ENCODE assay signal across 22 mouse cellular contexts in genomic region chr16:30796103-30796502, GRCm38 (mm10).
DNase-seq lines count a peak whose midpoint lies in the region; ATAC-seq and TF ChIP-seq lines count a peak whose summit lies in the region.
"Had no signal": no experiment of that assay in that cellular context is flagged by ENCODE, and none has a peak within 500 bp of the region (broad histone marks: within the 10 kb centered on the region; RNA-seq: fewer than 3 reads in every experiment).

No protein-coding gene starts in this region.

- no peak overlapping the region for H3K4me3 ChIP-seq in gastrocnemius, adult 2 months
- no peak overlapping the region for H3K4me3 ChIP-seq in heart, embryonic 16.5 days (ENCODE audit: low read length)
- H3K4me3 ChIP-seq in heart, embryonic 11.5 days (ENCODE audit: low read depth, low read length): no peak overlapping the region
- no peak overlapping the region for H3K4me3 ChIP-seq in liver, adult 2 months (ENCODE audit: insufficient read depth, low read depth, low read length)
- H3K4me3 ChIP-seq in liver, postnatal 0 days (ENCODE audit: low read depth, low read length): no peak overlapping the region
- H3K4me3 ChIP-seq: embryonic facial prominence, embryonic 12.5 days; hindbrain, embryonic 10.5 days; midbrain, embryonic 13.5 days; neural tube, embryonic 13.5 days had no signal

- peak overlapping the region; percentile 58 for H3K27ac ChIP-seq in gastrocnemius, adult 2 months
- peak overlapping the region; percentile 60 for H3K27ac ChIP-seq in heart, embryonic 16.5 days (ENCODE audit: low read length)
- no peak overlapping the region for H3K27ac ChIP-seq in heart, embryonic 11.5 days (ENCODE audit: low read depth, low read length)
- H3K27ac ChIP-seq in liver, adult 2 months (replicated peaks; ENCODE audit: insufficient read depth, low read depth, low read length): peak overlapping the region; percentile 32
- peak overlapping the region; percentile 70 for H3K27ac ChIP-seq in liver, postnatal 0 days (ENCODE audit: low read depth)
- H3K27ac ChIP-seq: embryonic facial prominence, embryonic 12.5 days; hindbrain, embryonic 10.5 days; hindbrain, postnatal 0 days; midbrain, embryonic 13.5 days; neural tube, embryonic 13.5 days had no signal

- no peak overlapping the region for H3K9ac ChIP-seq in heart, embryonic 16.5 days (ENCODE audit: low read length)
- H3K9ac ChIP-seq in heart, embryonic 11.5 days (ENCODE audit: low read depth, low read length): no peak overlapping the region
- no peak overlapping the region for H3K9ac ChIP-seq in liver, adult 2 months (ENCODE audit: low read depth, low read length)
- H3K9ac ChIP-seq in liver, postnatal 0 days (replicated peaks): no peak overlapping the region
- H3K9ac ChIP-seq: embryonic facial prominence, embryonic 12.5 days; midbrain, embryonic 13.5 days; neural tube, embryonic 13.5 days had no signal

- TF ChIP-seq POLR2A in liver, adult 2 months (IDR thresholded peaks at IDR 0.05; ENCODE audit: extremely low read depth, insufficient read depth, low read length): no peak

- no peaks in the 10 kb centered on the region for H3K27me3 ChIP-seq in heart, embryonic 16.5 days (ENCODE audit: control insufficient read depth, insufficient read depth, low read length)
- H3K27me3 ChIP-seq in heart, embryonic 11.5 days (ENCODE audit: control insufficient read depth, insufficient read depth, low read length): no peaks in the 10 kb centered on the region
- H3K27me3 ChIP-seq in liver, adult 2 months (ENCODE audit: control insufficient read depth, insufficient read depth, low read length): no peaks in the 10 kb centered on the region
- no peaks in the 10 kb centered on the region for H3K27me3 ChIP-seq in liver, postnatal 0 days (ENCODE audit: insufficient read depth, low read length)
- H3K27me3 ChIP-seq: embryonic facial prominence, embryonic 12.5 days; midbrain, embryonic 13.5 days; neural tube, embryonic 13.5 days; Patski had no signal

- no peaks in the 10 kb centered on the region for H3K79me2 ChIP-seq in liver, adult 2 months (ENCODE audit: control insufficient read depth, insufficient read depth, low read length)

- no peaks in the 10 kb centered on the region; the same call in 1 of the 2 replicates for H3K9me3 ChIP-seq in heart, embryonic 16.5 days (replicated peaks; ENCODE audit: control insufficient read depth, low read length)
- no peaks in the 10 kb centered on the region for H3K9me3 ChIP-seq in heart, embryonic 11.5 days (replicated peaks; ENCODE audit: control insufficient read depth, low read length)
- H3K9me3 ChIP-seq in liver, postnatal 0 days (ENCODE audit: low read length): no peaks in the 10 kb centered on the region
- H3K9me3 ChIP-seq: embryonic facial prominence, embryonic 12.5 days; hindbrain, embryonic 10.5 days; midbrain, embryonic 13.5 days; neural tube, embryonic 13.5 days had no signal

- H3K4me1 ChIP-seq in heart, embryonic 16.5 days (ENCODE audit: control insufficient read depth, insufficient read depth, low read length): peaks cover 49% of the 10 kb centered on the region
- peaks cover 45% of the 10 kb centered on the region for H3K4me1 ChIP-seq in heart, embryonic 11.5 days (ENCODE audit: control insufficient read depth, insufficient read depth, low read length)
- peaks cover 28% of the 10 kb centered on the region for H3K4me1 ChIP-seq in liver, adult 2 months (ENCODE audit: control insufficient read depth, insufficient read depth, low read length)
- peaks cover 51% of the 10 kb centered on the region for H3K4me1 ChIP-seq in liver, postnatal 0 days (ENCODE audit: insufficient read depth)

- no peak for TF ChIP-seq CTCF in gastrocnemius, adult 2 months (IDR thresholded peaks at IDR 0.05)
- TF ChIP-seq CTCF in liver, adult 2 months (IDR thresholded peaks at IDR 0.05; ENCODE audit: low read depth, low read length): no peak
- TF ChIP-seq CTCF in liver, postnatal 0 days (IDR thresholded peaks at IDR 0.05; ENCODE audit: low read depth): no peak

- no peaks in the 10 kb centered on the region for H3K36me3 ChIP-seq in heart, embryonic 16.5 days (ENCODE audit: control insufficient read depth, insufficient read depth)
- no peaks in the 10 kb centered on the region for H3K36me3 ChIP-seq in heart, embryonic 11.5 days (ENCODE audit: control insufficient read depth, insufficient read depth, low read length)
- no peaks in the 10 kb centered on the region for H3K36me3 ChIP-seq in liver, adult 2 months (ENCODE audit: control insufficient read depth, insufficient read depth, low read length)
- H3K36me3 ChIP-seq in liver, postnatal 0 days (replicated peaks; ENCODE audit: insufficient read depth, low read length): no peaks in the 10 kb centered on the region
- H3K36me3 ChIP-seq: embryonic facial prominence, embryonic 12.5 days; hindbrain, embryonic 10.5 days; midbrain, embryonic 13.5 days; neural tube, embryonic 13.5 days had no signal

- peak; percentile 43; the same call in 1 of the 2 replicates for TF ChIP-seq EP300 in liver, postnatal 0 days (IDR thresholded peaks at IDR 0.05; ENCODE audit: low read depth)

- DNase-seq in gastrocnemius, adult 2 months: no peak
- DNase-seq in gastrocnemius, adult 8-10 months (ENCODE audit: low spot score in 2 of 2): no peak
- DNase-seq in liver, adult 2 months (ENCODE audit: extremely low read depth, low read depth, low spot score): peak; percentile 92
- no peak for DNase-seq in liver
- DNase-seq in liver, postnatal 0 days: no peak
- no peak for DNase-seq in adrenal gland, postnatal 4 days (ENCODE audit: low spot score in 2 of 2)
- DNase-seq: adrenal gland, adult 8-10 months; cerebellum, adult 9-11 months; gastrocnemius, postnatal 36 days; layer of hippocampus, postnatal 36 days; lung, postnatal 14 days; thymus, postnatal 36 days had no signal

- intact Hi-C loops in gastrocnemius, adult 2 months (cut with DNase I): no loop called here

- ATAC-seq in heart, embryonic 16.5 days (replicated peaks; ENCODE audit: extremely low read depth, insufficient read depth, low FRiP score): no peak
- no peak for ATAC-seq in heart, embryonic 11.5 days (replicated peaks; ENCODE audit: insufficient number of reproducible peaks, low FRiP score, low TSS enrichment)
- ATAC-seq in liver, postnatal 0 days: peak; percentile 93
- ATAC-seq: CD4-positive, CD25-positive, alpha-beta regulatory T cell, adult 4 months; forebrain, embryonic 14.5 days; hindbrain, postnatal 0 days; midbrain, embryonic 13.5 days; Patski had no signal

- no peak overlapping the region for H3K4me2 ChIP-seq in heart, embryonic 16.5 days (ENCODE audit: low read depth, low read length)
- no peak overlapping the region for H3K4me2 ChIP-seq in heart, embryonic 11.5 days
- H3K4me2 ChIP-seq in liver, postnatal 0 days (ENCODE audit: low read depth, low read length): no peak overlapping the region
- H3K4me2 ChIP-seq: embryonic facial prominence, embryonic 12.5 days; midbrain, embryonic 13.5 days; neural tube, embryonic 13.5 days had no signal

- WGBS in heart, embryonic 16.5 days: 91% methylated on average over 6 of the region's 6 CpGs
- WGBS in heart, embryonic 11.5 days (ENCODE audit: insufficient replicate concordance): 88% methylated on average over 6 of the region's 6 CpGs
- WGBS in liver, adult 2 months: 22% methylated on average over 6 of the region's 6 CpGs
- 72% methylated on average over 6 of the region's 6 CpGs for WGBS in liver, postnatal 0 days (ENCODE audit: insufficient replicate concordance)
